Comparison of ENCODE assay signal across 9 mouse cellular contexts in the genomic region with DNA sequence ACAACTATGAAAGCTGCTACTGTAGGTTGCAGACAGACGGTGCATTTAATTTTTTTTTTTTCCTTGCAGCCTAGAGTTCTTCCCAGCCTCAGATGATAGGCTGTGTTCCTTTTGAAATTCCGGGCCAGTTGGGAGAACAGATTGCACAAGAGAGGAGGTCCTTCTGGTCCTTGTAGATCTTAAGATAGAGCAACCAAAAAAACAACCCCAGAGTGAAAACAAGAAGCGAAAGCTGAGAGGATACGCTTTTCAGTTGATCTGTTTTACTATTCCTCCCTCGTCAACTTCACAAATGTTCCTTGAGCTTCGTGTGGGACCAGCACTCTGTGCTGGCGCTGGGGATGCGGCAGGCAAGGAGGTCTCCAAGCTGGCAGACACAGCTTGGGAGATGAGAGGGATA. TPM values are rescaled to one million over a fixed set of nuclear protein-coding genes. Genes with fewer than 3 reads are reported as not detected.
DNase-seq lines count a peak whose midpoint lies in the region; ATAC-seq lines count a peak whose summit lies in the region.
"Had no signal": no experiment of that assay in that cellular context is flagged by ENCODE, and none has a peak within 500 bp of the region (broad histone marks: within the 10 kb centered on the region; RNA-seq: fewer than 3 reads in every experiment).

No protein-coding gene starts in this region.

- no peaks in the 10 kb centered on the region for H3K36me3 ChIP-seq in forebrain, embryonic 14.5 days (ENCODE audit: control insufficient read depth, insufficient read depth, low read length)
- H3K36me3 ChIP-seq in forebrain, embryonic 10.5 days (replicated peaks), result no peaks in the 10 kb centered on the region
- H3K36me3 ChIP-seq in liver, embryonic 12.5 days, result no peaks in the 10 kb centered on the region

- ATAC-seq in forebrain, embryonic 14.5 days, result peak; percentile 52; the same call in 1 of the 2 replicates
- ATAC-seq in liver, embryonic 12.5 days, result no peak

- H3K4me2 ChIP-seq in forebrain, embryonic 14.5 days (ENCODE audit: low read length), result no peak overlapping the region
- H3K4me2 ChIP-seq in liver, embryonic 12.5 days, result no peak overlapping the region

- H3K9ac ChIP-seq in forebrain, embryonic 14.5 days (ENCODE audit: low read length), result no peak overlapping the region
- H3K9ac ChIP-seq in liver, embryonic 12.5 days, result no peak overlapping the region

- no peak overlapping the region; the same call in 1 of the 2 replicates for H3K27ac ChIP-seq in forebrain, embryonic 14.5 days (ENCODE audit: low read depth, low read length)
- no peak overlapping the region for H3K27ac ChIP-seq in forebrain, embryonic 10.5 days
- no peak overlapping the region for H3K27ac ChIP-seq in liver, embryonic 12.5 days

- H3K9me3 ChIP-seq in forebrain, embryonic 14.5 days (replicated peaks; ENCODE audit: control insufficient read depth, low read length), result no peaks in the 10 kb centered on the region
- H3K9me3 ChIP-seq in forebrain, embryonic 10.5 days, result no peaks in the 10 kb centered on the region
- H3K9me3 ChIP-seq in liver, embryonic 12.5 days (replicated peaks), result no peaks in the 10 kb centered on the region

- intact Hi-C loops in left cerebral cortex, postnatal 36 days (cut with DNase I), result no loop called here
- intact Hi-C loops in heart, postnatal 25 days (cut with DNase I), result loop anchor here (5.0 to 10.0 kb wide), 2 partner anchors 129 to 337 kb away; a partner anchor contains a TSS

- peak; percentile 78 for DNase-seq in forebrain, embryonic 14.5 days (ENCODE audit: low spot score)
- no peak for DNase-seq in forebrain, embryonic 10.5 days (ENCODE audit: extremely low spot score, low spot score)
- peak; percentile 87 for DNase-seq in brain, embryonic 18.5 days (ENCODE audit: low read depth, low spot score)
- peak; percentile 15 to 19 for DNase-seq in frontal cortex, postnatal 25 days (ENCODE audit: low spot score in 2 of 2)
- peak; percentile 41 to 71 for DNase-seq in left cerebral cortex, postnatal 36 days (ENCODE audit: low spot score in 2 of 2)
- DNase-seq in adrenal gland, postnatal 4 days (ENCODE audit: low spot score in 2 of 2), result no peak
- no peak for DNase-seq in heart, postnatal 25 days (ENCODE audit: low spot score)
- DNase-seq: lung, postnatal 10 days had no signal

- no peak overlapping the region for H3K4me3 ChIP-seq in forebrain, embryonic 14.5 days (ENCODE audit: low read depth, low read length)
- no peak overlapping the region for H3K4me3 ChIP-seq in forebrain, embryonic 10.5 days
- H3K4me3 ChIP-seq in liver, embryonic 12.5 days, result no peak overlapping the region

- no peaks in the 10 kb centered on the region for H3K27me3 ChIP-seq in forebrain, embryonic 14.5 days (replicated peaks; ENCODE audit: control insufficient read depth, insufficient read depth, low read length)
- no peaks in the 10 kb centered on the region for H3K27me3 ChIP-seq in forebrain, embryonic 10.5 days (ENCODE audit: poor library complexity, severe bottlenecking)
- 0 out of 2 replicates have a peak, but pooled peaks cover 5% of the 10 kb centered on the region for H3K27me3 ChIP-seq in liver, embryonic 12.5 days (replicated peaks)

- whole genome bisulfite sequencing in forebrain, embryonic 14.5 days, result 68% methylated on average over 8 of the region's 8 CpGs
- 88% methylated on average over 8 of the region's 8 CpGs for WGBS in forebrain, embryonic 10.5 days
- WGBS in liver, embryonic 12.5 days (ENCODE audit: insufficient replicate concordance), result 59% methylated on average over 8 of the region's 8 CpGs

- no peaks in the 10 kb centered on the region for H3K4me1 ChIP-seq in forebrain, embryonic 14.5 days (ENCODE audit: control insufficient read depth, insufficient read depth, low read length)
- H3K4me1 ChIP-seq in forebrain, embryonic 10.5 days, result 0 out of 2 replicates have a peak, but pooled peaks cover 4% of the 10 kb centered on the region
- H3K4me1 ChIP-seq in liver, embryonic 12.5 days, result no peaks in the 10 kb centered on the region

RNA-seq across cellular contexts. Expression of a gene that starts 33.3 kb away (rescaled TPM):
- 14.3 and 16.4 TPM in 2 replicates for polyA plus RNA-seq in forebrain, embryonic 14.5 days (2014; fragmentation: Nextera tagmentation; extraction: Ambion mirVana)
- 17.7 and 19.0 TPM in 2 replicates for polyA plus RNA-seq in forebrain, embryonic 10.5 days (2016; fragmentation: Nextera tagmentation; extraction: Ambion mirVana)
- 10 to 100 TPM; 15.0 to 16.4 TPM for total RNA-seq in left cerebral cortex, postnatal 36 days (2021)
- 11.0 and 11.2 TPM in 2 replicates for polyA plus RNA-seq in liver, embryonic 12.5 days (2016; fragmentation: Nextera tagmentation; extraction: Ambion mirVana)
- 10 to 100 TPM; 33.8 to 34.5 TPM for total RNA-seq in adrenal gland, postnatal 4 days (2021)
- total RNA-seq in heart, postnatal 25 days (2021), result 10 to 100 TPM; 18.3 to 20.4 TPM

Comparison
In these comparisons a context has a peak if more than half of its experiments do, and no peak if none do; other contexts are left out.
1. DNase-seq: peak in forebrain, embryonic 14.5 days (single experiment), brain, embryonic 18.5 days (single experiment), frontal cortex, postnatal 25 days (2 of 2) and left cerebral cortex, postnatal 36 days (2 of 2); none in forebrain, embryonic 10.5 days (single experiment), adrenal gland, postnatal 4 days (0 of 2) and heart, postnatal 25 days (single experiment).